Mouse (Mus musculus) midbrain, embryonic 13.5 days (tissue): ENCODE data around the gene Tex261. TPM values are rescaled to one million over a fixed set of nuclear protein-coding genes. Genes with fewer than 3 reads are reported as not detected.

ENCODE experiments used
- ATAC-seq: fragments of 200-750 bp; cut with Nextera tagmentation; 2 replicates; pipeline ENCODE4 v1.8.0; 2017; ENCODE audit warnings: mild to moderate bottlenecking, moderate TSS enrichment, moderate library complexity
- H3K27ac ChIP-seq: fragments of 300-500 bp; sonication (generic); 2 replicates; pipeline ENCODE4 v1.5.1; 2015; ENCODE audit warnings: inconsistent platforms, mild to moderate bottlenecking, moderate library complexity
- H3K27me3 ChIP-seq: fragments of 300-500 bp; sonication (generic); 2 replicates; pipeline ENCODE4 v1.6.1; 2015; ENCODE audit warnings: mild to moderate bottlenecking, inconsistent platforms
- H3K36me3 ChIP-seq: fragments of 300-500 bp; sonication (generic); 2 replicates; pipeline ENCODE4 v1.6.1; 2015; ENCODE audit warnings: mild to moderate bottlenecking, inconsistent platforms
- H3K4me1 ChIP-seq: fragments of 300-500 bp; sonication (generic); replicated peaks from 2 replicates; pipeline ENCODE4 v1.6.1; 2015; ENCODE audit warnings: inconsistent platforms
- H3K4me2 ChIP-seq: fragments of 300-500 bp; sonication (generic); replicated peaks from 2 replicates; pipeline ENCODE4 v1.6.1; 2015; ENCODE audit warnings: moderate library complexity, mild to moderate bottlenecking, inconsistent platforms
- H3K4me3 ChIP-seq: fragments of 300-500 bp; sonication (generic); replicated peaks from 2 replicates; pipeline ENCODE4 v1.5.1; 2015; ENCODE audit warnings: mild to moderate bottlenecking, inconsistent platforms
- H3K9ac ChIP-seq: fragments of 300-500 bp; sonication (generic); replicated peaks from 2 replicates; pipeline ENCODE4 v1.6.1; 2015; ENCODE audit warnings: mild to moderate bottlenecking, inconsistent platforms
- H3K9me3 ChIP-seq: fragments of 300-500 bp; sonication (generic); 2 replicates; pipeline ENCODE4 v1.6.1; 2016; ENCODE audit warnings: mild to moderate bottlenecking, inconsistent platforms
- WGBS: fragments of 180-500 bp; shearing (Covaris S2); methylation state at CpG from one replicate; pipeline ENCODE4 v1.1.7; 2015; 5-methylcytosine and 5-hydroxymethylcytosine counted together
- polyA plus RNA-seq: library from polyadenylated mRNA; unstranded; fragments of >200 nt; fragmentation: Nextera tagmentation; extraction: Ambion mirVana; gene quantifications from 2 replicates; pipeline ENCODE4 v1.2.1, GENCODE M21; 2015

Tex261 gene
- polyA plus RNA-seq, 1 experiment from 2014 or later = 61.7 TPM

- no peaks in the 10 kb centered on the region for H3K36me3 ChIP-seq
- WGBS = 46% methylated on average over 4 of the region's 4 CpGs
- H3K27me3 ChIP-seq = peaks cover 39% of the 10 kb centered on the region
Measured at GRCm38 (mm10) chr6:83727178-83727577, 48.4 kb downstream of the Tex261 start.

GRCm38 (mm10) chr6:83722526-83722925 lies 53.1 kb downstream of the Tex261 start:
- peaks cover 74% of the 10 kb centered on the region for H3K27me3 ChIP-seq
- ATAC-seq = no peak
- no peak overlapping the region for H3K4me3 ChIP-seq
- H3K4me2 ChIP-seq = no peak overlapping the region
- no peaks in the 10 kb centered on the region for H3K36me3 ChIP-seq
- no peak overlapping the region for H3K27ac ChIP-seq
- H3K9ac ChIP-seq = no peak overlapping the region
- H3K9me3 ChIP-seq = no peaks in the 10 kb centered on the region
- WGBS = 24% methylated on average over 6 of the region's 6 CpGs
- no peaks in the 10 kb centered on the region for H3K4me1 ChIP-seq

More at GRCm38 (mm10) chr6:83727178-83727577, 48.4 kb downstream of the Tex261 start:
- Histone ChIP-seq H3K4me1 (no peaks in the 10 kb centered on the region), H3K4me2 (no peak overlapping the region), H3K9me3 (no peaks in the 10 kb centered on the region), H3K4me3 (no peak overlapping the region), H3K27ac (no peak overlapping the region), H3K9ac (no peak overlapping the region)
- ATAC-seq = no peak

Other genes with a start within 250 kb of the Tex261 start
- 1.5 and 2.1 TPM in 2 replicates for gene Actg2, start 239.5 kb downstream of the Tex261 start, polyA plus RNA-seq
- gene Stambp, start 203.1 kb downstream of the Tex261 start, polyA plus RNA-seq = 48.6 and 55.3 TPM in 2 replicates
- gene Clec4f, start 119.6 kb downstream of the Tex261 start, polyA plus RNA-seq = not detected in 2 replicates
- not detected in 2 replicates for gene Cd207, start 98.0 kb downstream of the Tex261 start, polyA plus RNA-seq
- 0.32 and 0.46 TPM in 2 replicates for gene Vax2, start 64.5 kb downstream of the Tex261 start, polyA plus RNA-seq
- not detected in 2 replicates for gene Atp6v1b1, start 32.8 kb downstream of the Tex261 start, polyA plus RNA-seq
- gene Ankrd53, start 13.2 kb downstream of the Tex261 start, polyA plus RNA-seq = 0.17 and 0.21 TPM in 2 replicates
- gene Nagk, start 19.2 kb upstream of the Tex261 start, polyA plus RNA-seq = 85.3 and 88.1 TPM in 2 replicates
- gene Paip2b, start 55.9 kb upstream of the Tex261 start, polyA plus RNA-seq = 29.7 and 35.8 TPM in 2 replicates
- 96.5 TPM in 2 replicates for gene Zfp638, start 91.3 kb upstream of the Tex261 start, polyA plus RNA-seq
- gene Dysf, start 232.8 kb upstream of the Tex261 start, polyA plus RNA-seq = 2.0 and 2.6 TPM in 2 replicates